Mouse (Mus musculus) forebrain, postnatal 0 days (tissue): ENCODE measurements around the gene Fam92b. TPM values are rescaled to one million over a fixed set of nuclear protein-coding genes. Genes with fewer than 3 reads are reported as not detected.
A peak's percentile ranks its signal among the peaks of the same experiment; 100 is the strongest.

Experiments
- ATAC-seq: fragments of 200-750 bp; cut with Nextera tagmentation; 2 replicates; pipeline ENCODE4 v1.8.0; 2017; ENCODE audit warnings: mild to moderate bottlenecking, moderate library complexity
- DNase-seq: peaks from one replicate; pipeline ENCODE4 v3.0.0-alpha.2; 2015
- H3K27ac ChIP-seq: fragments of 300-500 bp; sonication (generic); 2 replicates; pipeline ENCODE4 v1.5.1; 2014; ENCODE audit warnings: low read depth, mild to moderate bottlenecking, antibody characterized with exemption, low read length, moderate library complexity, mixed read lengths
- H3K27me3 ChIP-seq: fragments of 300-500 bp; sonication (generic); 2 replicates; pipeline ENCODE4 v1.6.1; 2014; ENCODE audit warnings: mild to moderate bottlenecking, low read length, mixed read lengths; ENCODE audit not compliant: insufficient read depth
- H3K36me3 ChIP-seq: fragments of 300-500 bp; sonication (generic); 2 replicates; pipeline ENCODE4 v1.6.1; 2014; ENCODE audit warnings: mild to moderate bottlenecking, moderate library complexity; ENCODE audit not compliant: insufficient read depth
- H3K4me1 ChIP-seq: fragments of 300-500 bp; sonication (generic); 2 replicates; pipeline ENCODE4 v1.6.1; 2014; ENCODE audit warnings: antibody characterized with exemption; ENCODE audit not compliant: insufficient read depth
- H3K4me2 ChIP-seq: fragments of 300-500 bp; sonication (generic); 2 replicates; pipeline ENCODE4 v1.6.1; 2014; ENCODE audit warnings: low read depth, mild to moderate bottlenecking, moderate library complexity
- H3K4me3 ChIP-seq: fragments of 300-500 bp; sonication (generic); 2 replicates; pipeline ENCODE4 v1.5.1; 2014; ENCODE audit warnings: low read depth, low read length, mixed read lengths
- H3K9ac ChIP-seq: fragments of 300-500 bp; sonication (generic); 2 replicates; pipeline ENCODE4 v1.6.1; 2014; ENCODE audit warnings: mild to moderate bottlenecking
- H3K9me3 ChIP-seq: fragments of 300-500 bp; sonication (generic); 2 replicates; pipeline ENCODE4 v1.6.1; 2016; ENCODE audit warnings: low read length
- CTCF ChIP-seq: sonication (generic); IDR thresholded peaks from 2 replicates; pipeline ENCODE4 v1.5.1; 2016; ENCODE audit warnings: antibody characterized with exemption, control low read depth, low read depth
- WGBS: fragments of 180-500 bp; shearing (Covaris S2); extraction: QIAGEN DNeasy Blood & Tissue Kit; methylation state at CpG from one replicate; pipeline ENCODE4 v1.1.7; 2014; 5-methylcytosine and 5-hydroxymethylcytosine counted together
- polyA plus RNA-seq: library from polyadenylated mRNA; unstranded; fragments of >200 nt; fragmentation: Nextera tagmentation; extraction: Ambion mirVana; gene quantifications from 2 replicates; pipeline ENCODE4 v1.2.1, GENCODE M21; 2015
- total RNA-seq: library from RNA; depleted of rRNA; stranded (reverse); fragments of >200 nt; gene quantifications from 2 replicates; pipeline ENCODE4 v1.2.3, GENCODE M21; 2014

Fam92b gene
- total and polyA plus RNA-seq, 2 experiments from 2014 or later = 1.6 to 2.1 TPM

DNA sequence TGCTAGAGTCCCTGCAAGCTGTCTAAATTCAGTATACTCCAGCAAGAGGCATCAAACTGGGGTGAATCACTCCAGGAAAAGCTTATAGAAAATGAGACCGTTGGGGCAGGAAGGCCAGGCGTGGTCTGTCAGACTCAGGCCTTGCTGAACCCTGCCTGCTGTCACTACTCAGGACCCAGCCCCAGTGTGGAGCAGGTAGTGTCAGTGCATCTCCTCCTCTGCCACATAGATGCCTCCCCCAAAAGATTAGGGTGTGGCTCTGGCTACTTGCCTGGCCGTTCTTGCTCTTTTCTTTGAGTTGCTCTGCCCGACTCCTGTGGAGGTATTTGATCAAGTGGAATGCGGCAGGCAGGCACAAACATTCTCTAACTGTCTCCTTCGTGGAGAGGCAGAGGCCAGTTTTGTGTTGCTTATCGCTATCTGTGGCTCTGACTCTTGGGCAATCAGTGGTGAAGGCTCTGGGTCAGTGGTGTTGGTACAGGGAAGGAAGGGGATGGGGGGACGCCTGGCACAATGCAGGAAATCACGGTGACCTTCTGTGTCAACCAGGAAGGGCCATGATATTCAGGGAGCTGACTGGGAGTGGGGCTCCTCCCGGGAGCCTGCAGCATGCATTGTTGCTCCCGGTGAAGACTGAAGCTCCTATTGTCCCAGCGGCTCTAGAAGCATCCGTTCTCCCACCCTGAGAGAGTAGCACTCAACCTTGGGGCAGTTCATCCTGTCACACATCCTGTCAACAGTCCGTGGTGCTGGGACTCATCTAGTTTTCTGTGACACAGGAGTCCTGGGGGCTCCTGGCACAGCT is 50.7 kb downstream of the Fam92b start:
- H3K9me3 ChIP-seq = no peaks in the 10 kb centered on the region
- no peak overlapping the region for H3K27ac ChIP-seq
- no peaks in the 10 kb centered on the region for H3K27me3 ChIP-seq
- no peaks in the 10 kb centered on the region for H3K4me1 ChIP-seq
- no peak overlapping the region for H3K4me3 ChIP-seq
- no peak for ATAC-seq
- no peak overlapping the region for H3K4me2 ChIP-seq
- no peak for TF ChIP-seq CTCF
- H3K9ac ChIP-seq = no peak overlapping the region
- no peaks in the 10 kb centered on the region for H3K36me3 ChIP-seq
- 32% methylated on average over 14 of the region's 14 CpGs for WGBS
- DNase-seq = no peak

DNA sequence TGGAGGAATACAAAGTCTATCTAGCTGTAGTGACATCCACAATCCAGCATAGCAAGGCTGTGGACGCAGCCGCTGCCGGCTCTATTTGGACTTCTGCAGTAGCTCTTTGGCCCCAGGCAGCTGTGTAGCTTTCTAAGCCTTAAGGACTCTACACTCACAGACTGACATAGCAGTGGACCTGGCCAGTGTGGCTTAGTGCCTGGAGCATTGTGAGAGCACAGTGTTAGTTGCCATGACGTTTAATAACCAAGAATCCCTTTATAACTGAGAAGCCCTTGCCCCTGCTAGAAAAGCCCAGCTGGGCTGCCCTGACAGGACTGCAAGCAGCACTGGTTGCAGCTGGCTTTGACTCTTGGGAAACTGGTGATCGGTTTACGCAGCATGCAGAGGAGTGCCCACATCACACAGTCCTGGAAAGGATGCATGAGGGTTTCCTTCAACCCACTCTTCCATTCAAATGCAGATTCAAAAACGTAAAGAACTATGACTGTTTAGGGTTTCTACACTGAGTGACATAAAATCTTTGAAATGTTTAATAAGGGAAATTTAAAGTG is 52.4 kb downstream of the Fam92b start:
- DNase-seq (no peak), ATAC-seq (peak; percentile 82)

DNA sequence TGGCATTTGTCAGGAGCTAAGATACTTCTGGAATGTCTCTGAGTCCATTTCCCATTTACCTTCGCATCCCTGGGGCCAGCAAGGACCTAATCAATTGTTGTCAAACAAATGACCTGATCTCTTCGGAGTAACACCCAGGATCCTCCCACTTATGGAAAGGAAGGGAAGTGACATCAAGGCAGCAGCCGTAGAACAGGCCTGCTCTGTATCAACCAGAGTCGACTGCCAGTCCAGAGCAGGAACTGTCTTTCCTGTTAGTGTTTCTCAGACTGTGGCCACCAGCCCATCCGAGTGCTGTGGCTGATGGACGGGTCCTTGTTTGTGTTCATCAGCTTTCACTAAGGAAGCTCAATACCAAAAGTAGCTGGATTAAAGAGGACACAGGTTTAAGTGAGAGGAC is 53.0 kb downstream of the Fam92b start:
- H3K36me3 ChIP-seq = no peaks in the 10 kb centered on the region
- no peak overlapping the region for H3K9ac ChIP-seq
- no peaks in the 10 kb centered on the region for H3K27me3 ChIP-seq
- H3K4me3 ChIP-seq = no peak overlapping the region
- H3K9me3 ChIP-seq = no peaks in the 10 kb centered on the region
- DNase-seq (no peak), ATAC-seq (no peak)
- H3K4me1 ChIP-seq = no peaks in the 10 kb centered on the region
- TF ChIP-seq CTCF = no peak
- H3K4me2 ChIP-seq = no peak overlapping the region
- WGBS = 64% methylated on average over 6 of the region's 6 CpGs
- no peak overlapping the region for H3K27ac ChIP-seq

More for the DNA sequence above, 52.4 kb downstream of the Fam92b start:
- Histone ChIP-seq H3K27me3 (no peaks in the 10 kb centered on the region), H3K9me3 (no peaks in the 10 kb centered on the region), H3K36me3 (no peaks in the 10 kb centered on the region), H3K9ac (no peak overlapping the region), H3K27ac (no peak overlapping the region), H3K4me3 (no peak overlapping the region), H3K4me1 (no peaks in the 10 kb centered on the region), H3K4me2 (no peak overlapping the region)
- TF ChIP-seq CTCF = no peak
- 43% methylated on average over 7 of the region's 7 CpGs for WGBS

DNA sequence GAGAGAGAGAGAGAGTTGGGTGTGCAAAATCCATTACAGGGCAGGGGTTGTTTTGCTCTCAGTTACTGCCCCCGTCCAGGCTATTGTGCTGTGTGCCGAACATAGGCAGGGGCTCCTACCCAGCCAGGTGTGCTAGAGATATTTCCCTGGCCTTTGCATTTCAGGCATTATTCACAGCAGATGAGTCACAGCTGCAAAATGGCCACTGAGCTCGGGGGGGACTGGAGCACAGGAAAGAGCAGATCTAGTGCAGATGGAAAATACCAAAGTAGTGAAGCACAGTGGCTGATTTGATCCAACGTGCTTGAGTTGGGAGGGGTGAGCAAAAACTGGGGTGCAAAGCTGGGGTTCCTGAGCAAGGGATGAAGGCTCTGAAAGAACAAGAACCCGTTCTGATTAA is 56.3 kb downstream of the Fam92b start:
- no peak for TF ChIP-seq CTCF
- Histone ChIP-seq H3K4me2 (no peak overlapping the region), H3K36me3 (no peaks in the 10 kb centered on the region), H3K27me3 (no peaks in the 10 kb centered on the region), H3K9ac (no peak overlapping the region), H3K4me3 (no peak overlapping the region), H3K4me1 (no peaks in the 10 kb centered on the region), H3K9me3 (no peaks in the 10 kb centered on the region), H3K27ac (no peak overlapping the region)
- 64% methylated on average over 5 of the region's 5 CpGs for WGBS
- DNase-seq (no peak), ATAC-seq (no peak)

DNA sequence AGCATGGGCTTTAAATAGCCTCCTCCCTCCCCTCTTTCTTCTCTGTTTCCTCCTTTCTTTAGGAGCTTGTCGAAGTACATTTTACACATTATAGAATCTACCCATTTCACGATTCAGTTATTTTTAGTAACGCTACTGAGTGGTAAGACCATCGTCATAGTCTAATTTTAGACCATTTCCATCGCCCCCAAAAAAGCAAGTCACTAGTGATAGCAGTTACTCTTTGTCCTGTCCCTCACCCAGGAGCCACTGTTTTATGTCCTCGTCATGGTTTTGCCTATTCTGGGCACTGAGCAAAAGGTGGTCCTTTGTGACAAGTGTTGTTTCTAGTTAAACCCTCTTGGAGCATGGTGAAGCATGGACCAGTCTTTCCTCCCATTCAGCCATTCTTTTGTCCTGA is 57.3 kb downstream of the Fam92b start:
- Histone ChIP-seq H3K9ac (0 out of 2 replicates have a peak overlapping the region, but pooled peaks have one; percentile 10), H3K9me3 (no peaks in the 10 kb centered on the region), H3K27ac (no peak overlapping the region), H3K36me3 (no peaks in the 10 kb centered on the region), H3K4me3 (no peak overlapping the region), H3K4me1 (no peaks in the 10 kb centered on the region), H3K4me2 (no peak overlapping the region), H3K27me3 (no peaks in the 10 kb centered on the region)
- ATAC-seq = no peak
- DNase-seq = no peak
- WGBS = 62% methylated on average over 6 of the region's 6 CpGs
- TF ChIP-seq CTCF = no peak

DNA sequence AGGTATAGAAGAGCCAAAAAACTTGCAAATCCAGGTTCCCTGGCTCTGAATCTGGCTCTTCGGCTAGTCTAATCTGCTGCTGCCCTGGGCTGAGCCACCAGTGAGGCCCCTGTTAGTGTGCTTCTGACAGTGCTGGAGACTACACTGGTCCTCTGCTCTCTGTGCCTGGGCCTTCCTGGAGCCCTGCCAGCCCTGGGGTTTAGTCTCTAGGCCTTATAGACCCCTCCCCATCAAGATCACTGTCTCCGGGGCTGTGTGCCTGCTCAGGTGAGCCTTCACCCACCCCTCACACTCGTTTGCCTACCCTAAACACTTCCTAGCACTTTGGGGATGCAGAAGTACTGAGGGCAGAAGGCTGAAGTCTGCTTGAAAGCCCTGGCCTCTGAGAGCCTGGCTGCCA is 57.8 kb downstream of the Fam92b start:
- H3K4me3 ChIP-seq = no peak overlapping the region
- no peaks in the 10 kb centered on the region for H3K27me3 ChIP-seq
- DNase-seq (no peak), ATAC-seq (no peak; the same call in 1 of the 2 replicates)
- H3K4me2 ChIP-seq = no peak overlapping the region
- no peak for TF ChIP-seq CTCF
- no peaks in the 10 kb centered on the region for H3K9me3 ChIP-seq
- H3K27ac ChIP-seq = no peak overlapping the region
- 60% methylated on average over 3 of the region's 3 CpGs for WGBS
- no peaks in the 10 kb centered on the region for H3K4me1 ChIP-seq
- 0 out of 2 replicates have a peak overlapping the region, but pooled peaks have one; percentile 10 for H3K9ac ChIP-seq
- no peaks in the 10 kb centered on the region for H3K36me3 ChIP-seq

DNA sequence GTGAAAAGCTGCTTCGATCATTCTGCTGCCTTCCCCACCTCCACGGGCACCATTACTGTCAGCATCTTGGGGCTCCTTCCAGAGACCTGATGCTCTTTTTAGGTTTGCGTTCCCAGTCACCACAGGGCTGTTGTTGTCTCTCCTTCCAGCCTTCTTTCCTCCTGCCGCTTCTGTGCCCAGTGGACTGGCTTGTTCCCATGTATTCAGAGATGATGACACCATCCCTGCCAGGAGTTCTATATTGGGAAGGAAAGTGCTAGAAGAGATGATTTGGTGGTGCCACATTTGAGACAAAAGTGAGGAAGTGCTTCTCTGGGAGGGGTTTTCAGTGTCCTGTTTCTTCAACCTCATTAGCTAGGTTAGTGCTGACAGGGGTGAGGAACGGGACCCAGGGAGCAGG is 58.4 kb downstream of the Fam92b start:
- DNase-seq (no peak), ATAC-seq (no peak)
- Histone ChIP-seq H3K9me3 (no peaks in the 10 kb centered on the region), H3K4me2 (no peak overlapping the region), H3K36me3 (no peaks in the 10 kb centered on the region), H3K4me3 (no peak overlapping the region), H3K9ac (no peak overlapping the region), H3K27ac (no peak overlapping the region), H3K27me3 (no peaks in the 10 kb centered on the region), H3K4me1 (no peaks in the 10 kb centered on the region)
- no peak for TF ChIP-seq CTCF
- 68% methylated on average over 5 of the region's 5 CpGs for WGBS
